Mouse (Mus musculus): ENCODE data around the gene Gm43720.

GRCm38 (mm10) chr5:138280425-138280768 is 639 bp upstream of the Gm43720 start:
- no peak for TF ChIP-seq CTCF (IDR thresholded peaks at IDR 0.05; ENCODE audit: control insufficient read depth, insufficient read depth, insufficient read length)
- no peak for TF ChIP-seq MYOD1 (IDR thresholded peaks at IDR 0.05; ENCODE audit: control insufficient read depth, insufficient read length, low read depth)
